Mouse (Mus musculus) spleen, adult 18-20 months (tissue): ENCODE data around the gene Pla2g10.
"Not testable (repeated sequence)": the region's sequence is repeated elsewhere in the genome, so short reads cannot be mapped to it uniquely, and the experiment has no call there.

Experiments used
- DNase-seq, 2 experiments: peaks; one replicate each; pipeline ENCODE4 v3.0.0; 2022; ENCODE audit warnings: mixed read lengths in 2 of 2

Gene Pla2g10

GRCm38 (mm10) chr16:13727811-13728335, 2.9 kb downstream of the Pla2g10 start:
- DNase-seq, result no peak

DNA sequence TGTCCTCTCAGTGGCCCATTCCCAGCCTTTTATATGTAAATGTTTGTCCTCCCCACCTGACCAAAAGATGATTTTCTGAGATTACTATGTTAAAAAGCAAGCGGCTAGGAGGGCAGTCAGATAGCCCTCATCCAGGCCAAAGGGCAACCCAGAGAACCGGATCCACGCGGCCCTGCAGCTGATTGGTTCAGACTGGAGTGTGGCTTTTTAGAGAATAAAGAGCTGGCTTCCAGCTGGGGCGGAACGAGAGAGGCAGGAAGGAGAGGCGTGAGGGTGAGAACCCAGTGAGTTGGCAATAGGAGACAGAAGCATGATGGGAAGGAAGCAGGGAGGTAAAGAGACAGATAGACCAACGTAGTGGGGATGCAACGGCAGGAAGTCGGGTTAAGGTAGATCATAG, 7.8 kb downstream of the Pla2g10 start:
- DNase-seq, result no peak

DNA sequence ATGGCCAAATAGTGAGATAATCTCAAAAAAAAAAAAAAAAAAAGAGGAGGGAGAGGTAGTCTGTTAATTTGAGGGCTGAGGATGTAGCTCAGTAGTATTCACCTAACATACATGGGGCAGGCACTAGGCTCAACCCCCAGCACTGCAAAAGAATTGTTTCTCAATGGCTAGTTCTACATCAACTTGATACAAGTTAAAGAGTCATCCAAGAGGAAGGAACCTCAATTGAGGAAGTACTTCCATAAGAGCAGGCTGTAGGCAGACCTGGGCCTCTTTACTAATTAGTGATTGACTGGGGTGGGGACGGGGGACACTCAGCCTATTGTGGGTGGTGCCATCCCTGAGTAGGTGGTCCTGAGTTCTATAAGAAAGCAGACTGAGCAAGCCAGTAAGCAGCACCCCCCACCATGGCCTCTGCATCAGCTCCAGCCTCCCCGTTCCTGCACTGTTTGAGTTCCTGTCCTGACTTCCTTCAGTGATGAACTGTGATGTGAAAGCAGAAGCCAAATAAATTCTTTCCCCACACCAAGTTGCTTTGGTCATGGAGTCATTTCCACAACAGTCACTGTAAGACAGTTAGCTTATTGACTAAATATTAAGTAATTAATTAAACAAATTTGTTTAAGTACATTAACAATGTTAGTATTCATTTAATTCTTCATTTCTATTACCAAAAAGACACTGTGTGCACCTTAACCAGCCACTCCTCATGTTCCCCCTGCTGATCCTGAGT, 13.8 kb downstream of the Pla2g10 start:
- no peak for DNase-seq

GRCm38 (mm10) chr16:13714910-13715309, 15.9 kb downstream of the Pla2g10 start:
- DNase-seq, result no peak

DNA sequence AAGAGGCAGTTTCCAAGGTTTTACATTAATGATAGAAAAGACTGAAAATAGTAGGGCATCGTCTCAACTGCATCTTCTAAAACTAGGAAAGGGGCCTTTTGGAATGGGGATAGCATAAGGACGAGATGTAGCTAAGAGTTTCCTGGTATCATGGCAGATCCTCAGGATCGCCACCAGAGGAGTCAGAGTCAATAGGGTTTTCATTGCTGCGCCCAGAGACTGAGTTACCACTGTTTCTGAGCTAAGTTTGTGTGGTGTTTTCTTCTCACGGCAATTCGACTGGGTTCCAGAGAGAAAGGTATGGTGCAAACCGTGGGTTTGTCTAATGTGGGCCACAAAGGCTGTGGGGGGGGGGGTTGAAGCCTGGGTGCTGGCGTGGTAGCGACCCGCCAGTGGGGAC, 26.1 kb downstream of the Pla2g10 start:
- DNase-seq, result no peak

DNA sequence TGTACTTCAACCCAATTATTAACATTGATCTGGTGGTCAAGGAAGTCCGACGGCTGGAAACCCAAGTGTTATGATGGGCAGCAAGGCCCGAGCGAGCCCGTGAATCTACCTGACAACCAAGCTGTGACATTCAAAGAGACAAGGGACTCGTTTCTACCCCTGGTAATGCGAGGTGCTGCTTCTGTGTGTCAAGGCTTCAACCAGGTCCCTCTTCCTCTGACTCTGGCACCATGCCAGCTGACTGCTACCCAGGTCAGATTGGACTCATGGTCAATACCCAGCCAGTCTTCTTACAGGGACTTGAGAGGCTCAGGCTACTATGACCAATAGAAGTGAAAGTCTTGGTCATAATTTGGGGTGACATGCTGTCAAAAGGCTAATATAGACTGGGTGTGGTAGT, 28.6 kb downstream of the Pla2g10 start:
- no peak for DNase-seq

GRCm38 (mm10) chr16:13698998-13699397, 31.8 kb downstream of the Pla2g10 start:
- no peak for DNase-seq

- DNase-seq, result no peak
Measured at GRCm38 (mm10) chr16:13678601-13679319, 52.0 kb downstream of the Pla2g10 start.

DNA sequence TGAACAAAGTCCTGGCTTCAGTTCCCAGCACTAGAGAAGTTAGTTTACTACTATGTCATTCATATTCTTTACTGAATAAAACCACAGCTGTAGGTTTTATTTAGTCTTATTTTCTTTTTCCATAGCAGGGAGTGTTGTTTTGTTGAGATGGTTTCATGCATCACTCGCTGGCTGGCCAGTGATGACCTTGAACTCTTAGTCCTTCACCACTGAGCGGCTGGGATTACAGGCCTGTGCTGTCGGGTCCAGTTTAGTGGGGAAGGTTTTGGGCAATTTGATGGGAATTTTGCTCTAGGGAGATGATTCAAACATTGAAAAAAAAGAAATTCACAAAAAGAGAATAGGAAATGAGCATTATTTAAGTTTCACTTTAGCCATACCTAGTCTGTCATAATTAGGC, 56.3 kb downstream of the Pla2g10 start:
- DNase-seq, result no peak

- no peak for DNase-seq
Measured at GRCm38 (mm10) chr16:13673114-13673513, 57.7 kb downstream of the Pla2g10 start.

DNA sequence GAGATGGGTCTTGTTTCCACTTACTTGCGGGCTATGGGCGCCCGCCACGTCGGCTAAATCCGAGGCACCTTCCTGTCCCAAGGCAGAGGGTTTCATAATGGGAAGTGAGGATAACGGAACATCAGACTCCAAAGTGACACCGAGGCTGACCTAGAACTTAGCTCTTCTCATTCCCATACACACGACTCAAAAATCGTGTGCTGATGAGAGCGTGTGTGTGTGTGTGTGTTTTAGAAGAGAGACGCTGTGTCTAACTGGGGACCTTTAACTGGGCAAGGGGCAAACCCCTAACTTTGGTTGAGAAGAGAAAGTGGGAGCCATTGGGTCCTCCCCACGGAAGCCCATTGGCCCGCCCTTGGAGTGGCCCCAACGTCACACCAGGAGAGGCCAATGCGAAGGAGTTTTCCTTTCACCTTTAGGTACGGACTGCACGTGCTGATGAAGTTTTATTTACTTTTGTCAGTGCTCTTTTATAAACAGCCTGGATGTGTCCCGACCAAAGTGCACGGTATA, 58.3 kb downstream of the Pla2g10 start:
- DNase-seq, result peak; percentile 36 to 57

GRCm38 (mm10) chr16:13671685-13672385, 58.9 kb downstream of the Pla2g10 start, which contains the start of the genes Bfar and 3110001I22Rik:
Bfar (plus strand) TSS chr16:13671858.
3110001I22Rik (plus strand) TSS chr16:13671929.
- peak; percentile 82 to 85 for DNase-seq

- DNase-seq, result not testable (repeated sequence)
Measured at GRCm38 (mm10) chr16:13670896-13671295, 59.9 kb downstream of the Pla2g10 start.

- no peak for DNase-seq
Measured at GRCm38 (mm10) chr16:13669282-13669681, 61.5 kb downstream of the Pla2g10 start.

GRCm38 (mm10) chr16:13668402-13669108, 62.2 kb downstream of the Pla2g10 start:
- DNase-seq, result no peak

DNA sequence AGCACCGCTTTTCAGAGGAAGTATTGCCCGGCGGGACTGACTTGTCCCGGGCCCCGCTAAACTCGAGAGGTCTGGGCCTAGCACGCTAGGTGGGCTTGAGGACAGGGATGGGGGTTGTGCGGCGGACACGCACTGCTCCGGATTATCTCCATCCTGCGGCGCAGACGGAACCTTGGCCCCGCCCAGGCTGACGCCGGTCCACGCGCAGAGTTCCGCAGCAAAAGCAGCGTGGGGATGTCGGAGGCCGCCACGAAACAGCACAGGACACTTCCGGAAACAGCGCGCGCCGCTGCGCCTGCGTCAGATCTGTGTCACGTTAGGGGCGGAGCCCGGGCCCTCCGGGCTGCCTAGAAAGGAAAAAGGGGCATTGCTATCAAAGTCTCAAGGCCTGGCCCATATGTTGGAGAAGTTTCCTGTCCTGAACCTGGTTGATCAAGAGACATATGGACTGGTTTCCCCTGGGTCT, 62.9 kb downstream of the Pla2g10 start, which contains the start of gene Parn:
TSS of gene Parn (minus strand) at position 293 of the 466 bp plus-strand sequence.
- peak; percentile 92 to 94 for DNase-seq
